Mouse (Mus musculus) heart, embryonic 16.5 days (tissue): ENCODE measurements around the gene Nxn. TPM values are rescaled to one million over a fixed set of nuclear protein-coding genes. Genes with fewer than 3 reads are reported as not detected.
A peak's percentile ranks its signal among the peaks of the same experiment; 100 is the strongest.

Experiments
- ATAC-seq: fragments of 200-750 bp; cut with Nextera tagmentation; replicated peaks from 2 replicates; pipeline ENCODE4 v1.8.0; 2017; ENCODE audit warnings: moderate number of reproducible peaks; ENCODE audit not compliant: insufficient read depth, low FRiP score; ENCODE audit errors: extremely low read depth
- H3K27ac ChIP-seq: fragments of 300-500 bp; sonication (generic); 2 replicates; pipeline ENCODE4 v1.5.1; 2014; ENCODE audit warnings: mild to moderate bottlenecking, low read length, control low read depth, moderate library complexity
- H3K27me3 ChIP-seq: fragments of 300-500 bp; sonication (generic); 2 replicates; pipeline ENCODE4 v1.6.1; 2014; ENCODE audit warnings: low read length, mixed read lengths; ENCODE audit not compliant: control insufficient read depth, insufficient read depth
- H3K36me3 ChIP-seq: fragments of 300-500 bp; sonication (generic); 2 replicates; pipeline ENCODE4 v1.6.1; 2014; ENCODE audit not compliant: control insufficient read depth, insufficient read depth
- H3K4me1 ChIP-seq: fragments of 300-500 bp; sonication (generic); 2 replicates; pipeline ENCODE4 v1.6.1; 2014; ENCODE audit warnings: low read length, mixed read lengths; ENCODE audit not compliant: control insufficient read depth, insufficient read depth
- H3K4me2 ChIP-seq: fragments of 300-500 bp; sonication (generic); 2 replicates; pipeline ENCODE4 v1.6.1; 2014; ENCODE audit warnings: low read depth, mild to moderate bottlenecking, control low read depth, low read length
- H3K4me3 ChIP-seq: fragments of 300-500 bp; sonication (generic); 2 replicates; pipeline ENCODE4 v1.5.1; 2014; ENCODE audit warnings: mild to moderate bottlenecking, control low read depth, low read length
- H3K9ac ChIP-seq: fragments of 300-500 bp; sonication (generic); 2 replicates; pipeline ENCODE4 v1.6.1; 2014; ENCODE audit warnings: low read length, control low read depth
- H3K9me3 ChIP-seq: fragments of 300-500 bp; sonication (generic); replicated peaks from 2 replicates; pipeline ENCODE4 v1.6.1; 2016; ENCODE audit warnings: low read length; ENCODE audit not compliant: control insufficient read depth
- WGBS: fragments of 180-500 bp; shearing (Covaris S2); extraction: QIAGEN DNeasy Blood & Tissue Kit; methylation state at CpG from one replicate; pipeline ENCODE4 v1.1.7; 2014; 5-methylcytosine and 5-hydroxymethylcytosine counted together
- polyA plus RNA-seq: library from polyadenylated mRNA; unstranded; fragments of >200 nt; fragmentation: Nextera tagmentation; extraction: Ambion mirVana; gene quantifications from 2 replicates; pipeline ENCODE4 v1.2.1, GENCODE M21; 2015

The Nxn gene
- polyA plus RNA-seq, 1 experiment from 2014 or later, result 21.2 TPM

DNA sequence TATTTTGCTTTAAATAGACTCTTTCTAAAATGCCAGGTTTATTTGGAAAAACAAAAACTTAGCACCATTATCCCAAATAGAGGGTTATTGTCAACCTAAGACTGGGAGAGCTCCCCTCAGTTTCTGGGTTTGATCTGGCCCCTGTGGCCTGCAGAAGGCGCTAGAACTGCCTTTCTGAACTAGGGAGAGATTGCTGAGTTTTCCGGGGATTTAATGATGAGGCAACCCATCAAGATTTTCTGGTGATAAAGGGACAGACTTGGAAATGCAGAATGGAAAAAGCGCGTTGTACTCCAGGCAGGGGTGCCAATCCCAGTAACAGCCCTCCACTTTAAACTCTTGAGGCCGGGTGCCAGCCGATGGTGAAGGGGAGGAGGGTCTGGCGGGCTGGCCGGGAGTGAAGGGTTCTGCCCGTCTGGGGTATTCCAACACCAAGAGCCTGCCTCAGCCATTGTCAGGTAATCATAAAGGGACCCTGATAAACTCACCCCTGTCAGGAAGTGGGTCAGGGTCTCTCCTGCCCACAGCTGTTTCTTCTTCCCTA is 100.4 kb downstream of the Nxn start:
- Histone ChIP-seq H3K27me3 (no peaks in the 10 kb centered on the region), H3K4me2 (no peak overlapping the region), H3K36me3 (no peaks in the 10 kb centered on the region), H3K9me3 (no peaks in the 10 kb centered on the region), H3K4me3 (no peak overlapping the region), H3K9ac (no peak overlapping the region), H3K27ac (no peak overlapping the region), H3K4me1 (peaks cover 18% of the 10 kb centered on the region)
- ATAC-seq, result no peak
- 50% methylated on average over 9 of the region's 9 CpGs for WGBS

DNA sequence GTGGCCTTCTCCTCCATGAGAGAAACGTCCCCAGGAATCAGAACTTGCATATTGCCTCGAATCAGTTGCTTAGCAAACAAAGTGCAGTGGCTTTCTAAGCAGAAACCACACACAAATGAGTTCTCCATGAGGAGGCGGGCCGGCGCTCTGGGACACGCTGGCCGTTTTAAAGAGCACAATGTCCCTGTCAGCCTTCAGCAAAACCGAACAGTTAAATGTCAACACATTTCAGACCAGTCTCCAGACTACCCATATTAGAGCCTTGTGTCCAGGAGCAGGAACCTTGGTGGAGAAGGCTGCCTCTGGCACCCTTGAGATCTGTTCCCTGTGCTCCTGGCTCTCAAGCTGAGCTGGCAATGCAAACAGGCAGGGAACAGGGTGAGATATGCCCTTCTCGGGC is 101.7 kb downstream of the Nxn start:
- Histone ChIP-seq H3K27ac (no peak overlapping the region), H3K4me1 (peaks cover 29% of the 10 kb centered on the region), H3K4me3 (no peak overlapping the region), H3K9ac (peak overlapping the region; percentile 18; the same call in 1 of the 2 replicates), H3K36me3 (no peaks in the 10 kb centered on the region), H3K27me3 (no peaks in the 10 kb centered on the region), H3K9me3 (no peaks in the 10 kb centered on the region), H3K4me2 (no peak overlapping the region)
- 48% methylated on average over 9 of the region's 9 CpGs for WGBS
- no peak for ATAC-seq

DNA sequence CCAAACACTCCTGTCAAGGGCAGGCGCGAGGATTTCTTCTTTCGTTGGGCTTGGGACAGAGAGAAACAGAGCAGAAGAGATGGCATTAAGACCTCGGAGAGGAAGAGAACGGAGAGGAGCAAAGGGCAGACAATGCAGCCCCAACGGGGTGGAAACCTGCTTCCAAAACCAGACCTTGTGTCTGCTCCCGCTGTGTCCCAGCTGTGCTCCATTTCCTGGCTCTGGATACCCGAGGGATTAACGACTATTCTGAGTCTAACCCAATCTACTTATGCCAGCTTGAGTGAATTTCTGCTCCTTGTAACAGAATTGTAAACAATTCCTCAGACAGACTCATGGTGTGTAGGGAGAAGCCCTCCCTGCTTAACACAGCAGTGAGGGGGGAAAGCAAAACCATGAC is 104.1 kb downstream of the Nxn start:
- Histone ChIP-seq H3K4me1 (peaks cover 37% of the 10 kb centered on the region), H3K27me3 (no peaks in the 10 kb centered on the region), H3K36me3 (no peaks in the 10 kb centered on the region), H3K4me3 (no peak overlapping the region), H3K9me3 (no peaks in the 10 kb centered on the region), H3K27ac (no peak overlapping the region), H3K4me2 (no peak overlapping the region), H3K9ac (no peak overlapping the region)
- 38% methylated on average over 9 of the region's 9 CpGs for WGBS
- no peak for ATAC-seq

DNA sequence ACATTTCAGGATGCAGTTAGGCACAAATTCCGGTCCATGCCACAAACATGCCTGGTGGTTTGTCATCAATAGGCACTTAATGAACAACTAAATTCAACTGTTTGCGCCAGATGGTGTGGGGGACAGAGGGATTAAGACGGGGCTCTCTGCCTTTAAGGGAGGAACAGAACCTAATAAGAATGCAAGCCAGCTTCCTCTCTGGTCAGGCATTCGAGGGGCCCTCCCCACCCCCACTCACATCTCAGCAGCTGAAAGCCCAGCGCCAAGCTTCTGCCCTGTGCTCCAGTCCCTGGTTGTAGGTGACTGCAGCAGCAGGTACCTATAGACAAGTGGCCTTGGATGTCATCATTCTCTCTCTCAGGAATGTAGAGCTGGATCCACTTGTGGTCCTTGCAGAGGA is 104.9 kb downstream of the Nxn start:
- Histone ChIP-seq H3K9me3 (no peaks in the 10 kb centered on the region), H3K4me2 (no peak overlapping the region), H3K4me1 (peaks cover 37% of the 10 kb centered on the region), H3K27me3 (no peaks in the 10 kb centered on the region), H3K9ac (no peak overlapping the region), H3K4me3 (no peak overlapping the region), H3K27ac (no peak overlapping the region), H3K36me3 (no peaks in the 10 kb centered on the region)
- 76% methylated on average over 5 of the region's 5 CpGs for WGBS
- no peak for ATAC-seq

DNA sequence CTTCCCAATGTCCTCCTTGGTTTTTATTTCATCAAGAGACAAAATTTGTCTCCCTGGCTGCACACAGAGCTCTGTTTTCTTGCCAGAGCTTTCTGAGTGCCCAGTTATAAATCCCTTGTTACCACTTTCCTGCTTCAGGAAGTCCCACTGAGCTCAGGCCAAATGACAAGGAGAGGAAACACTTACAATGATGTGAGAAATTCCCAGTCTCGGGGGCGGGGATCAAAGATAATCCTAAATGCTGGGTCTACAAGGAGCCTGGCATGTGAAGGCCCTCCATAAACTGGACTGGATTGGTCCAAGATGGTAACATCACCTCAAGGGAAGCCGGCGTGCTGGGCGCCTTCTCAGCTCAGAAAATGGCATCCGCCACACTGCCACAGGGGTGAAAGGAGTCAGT is 106.1 kb downstream of the Nxn start:
- ATAC-seq, result no peak
- Histone ChIP-seq H3K4me3 (0 out of 2 replicates have a peak overlapping the region, but pooled peaks have one; percentile 1), H3K9me3 (no peaks in the 10 kb centered on the region), H3K4me1 (peaks cover 32% of the 10 kb centered on the region), H3K27me3 (no peaks in the 10 kb centered on the region), H3K36me3 (no peaks in the 10 kb centered on the region), H3K9ac (no peak overlapping the region), H3K4me2 (peak overlapping the region; percentile 17; the same call in 1 of the 2 replicates), H3K27ac (peak overlapping the region; percentile 87)
- WGBS, result 65% methylated on average over 6 of the region's 6 CpGs

DNA sequence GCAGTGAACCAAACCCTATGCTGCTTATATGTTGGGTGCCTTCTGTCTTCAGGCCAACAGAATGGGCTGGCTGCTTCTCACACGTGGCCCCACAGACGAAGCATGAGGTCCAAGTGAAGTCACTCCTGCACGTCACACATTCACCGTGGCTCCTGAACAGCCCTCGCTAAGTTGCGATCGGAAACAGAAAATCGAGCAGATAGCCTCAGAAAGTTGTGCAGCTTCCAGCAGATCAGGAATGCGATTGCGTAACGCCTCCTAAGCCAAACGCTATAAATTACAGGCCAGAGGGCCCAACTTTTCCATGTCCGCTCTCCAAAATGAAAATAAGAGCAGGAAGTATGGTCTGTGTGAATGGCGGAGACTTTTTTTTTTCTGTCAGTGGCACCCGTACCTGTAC is 106.5 kb downstream of the Nxn start:
- no peaks in the 10 kb centered on the region for H3K36me3 ChIP-seq
- peak overlapping the region; percentile 17 for H3K4me2 ChIP-seq
- 42% methylated on average over 15 of the region's 15 CpGs for WGBS
- H3K4me1 ChIP-seq, result peaks cover 32% of the 10 kb centered on the region
- 0 out of 2 replicates have a peak overlapping the region, but pooled peaks have one; percentile 1 for H3K4me3 ChIP-seq
- peak overlapping the region; percentile 87 for H3K27ac ChIP-seq
- H3K9ac ChIP-seq, result no peak overlapping the region
- 0 out of 2 replicates have a peak, but pooled peaks have one; percentile 16 for ATAC-seq
- H3K9me3 ChIP-seq, result no peaks in the 10 kb centered on the region
- no peaks in the 10 kb centered on the region for H3K27me3 ChIP-seq

DNA sequence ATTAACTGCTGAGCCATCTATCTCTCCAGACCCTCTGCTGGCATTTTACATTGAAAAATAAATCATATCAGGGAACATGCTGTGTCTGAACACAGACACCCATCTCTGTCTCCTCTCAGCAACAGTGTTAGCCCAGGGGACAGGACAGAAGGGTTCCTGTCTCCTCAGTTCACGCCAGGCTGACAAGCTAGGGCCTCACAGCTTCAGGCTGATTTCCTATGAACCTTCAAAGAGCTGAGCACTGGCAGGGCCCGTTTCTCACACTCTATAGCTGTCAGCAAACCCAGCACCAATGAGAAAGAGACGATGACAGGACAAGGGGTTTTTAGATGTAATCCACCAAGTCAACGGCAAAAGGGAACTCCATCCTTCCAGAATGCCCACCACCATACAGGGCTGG is 107.0 kb downstream of the Nxn start:
- WGBS, result 34% methylated on average over 4 of the region's 4 CpGs
- H3K36me3 ChIP-seq, result no peaks in the 10 kb centered on the region
- no peak overlapping the region for H3K9ac ChIP-seq
- no peak overlapping the region for H3K4me3 ChIP-seq
- no peak for ATAC-seq
- no peaks in the 10 kb centered on the region for H3K27me3 ChIP-seq
- peak overlapping the region; percentile 87 for H3K27ac ChIP-seq
- H3K9me3 ChIP-seq, result no peaks in the 10 kb centered on the region
- peak overlapping the region; percentile 17 for H3K4me2 ChIP-seq
- H3K4me1 ChIP-seq, result peaks cover 37% of the 10 kb centered on the region

DNA sequence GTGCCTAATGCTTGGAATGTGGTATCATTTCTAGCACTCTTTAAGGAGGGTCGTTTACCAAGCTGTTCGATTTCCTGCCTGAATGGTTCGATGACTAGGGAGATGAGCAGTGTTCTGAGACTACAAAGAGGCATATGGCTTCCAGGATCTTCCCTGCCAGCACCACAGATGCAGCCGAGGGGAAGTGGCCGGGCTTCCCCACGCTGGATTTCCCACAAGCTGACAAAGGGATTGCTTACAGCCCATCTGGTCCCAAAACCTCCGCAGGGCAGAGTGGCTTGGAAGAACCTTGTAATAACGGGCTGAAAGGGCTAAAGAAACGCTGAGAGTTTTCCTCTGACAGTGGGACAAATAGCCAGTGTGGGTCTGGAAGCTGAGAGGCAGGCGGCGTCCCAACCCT is 108.6 kb downstream of the Nxn start:
- H3K4me2 ChIP-seq, result no peak overlapping the region
- H3K4me3 ChIP-seq, result no peak overlapping the region
- peak overlapping the region; percentile 35; the same call in 1 of the 2 replicates for H3K27ac ChIP-seq
- 60% methylated on average over 11 of the region's 11 CpGs for WGBS
- no peaks in the 10 kb centered on the region for H3K27me3 ChIP-seq
- no peaks in the 10 kb centered on the region for H3K9me3 ChIP-seq
- H3K4me1 ChIP-seq, result peaks cover 46% of the 10 kb centered on the region
- ATAC-seq, result no peak
- no peaks in the 10 kb centered on the region for H3K36me3 ChIP-seq
- 0 out of 2 replicates have a peak overlapping the region, but pooled peaks have one; percentile 20 for H3K9ac ChIP-seq

DNA sequence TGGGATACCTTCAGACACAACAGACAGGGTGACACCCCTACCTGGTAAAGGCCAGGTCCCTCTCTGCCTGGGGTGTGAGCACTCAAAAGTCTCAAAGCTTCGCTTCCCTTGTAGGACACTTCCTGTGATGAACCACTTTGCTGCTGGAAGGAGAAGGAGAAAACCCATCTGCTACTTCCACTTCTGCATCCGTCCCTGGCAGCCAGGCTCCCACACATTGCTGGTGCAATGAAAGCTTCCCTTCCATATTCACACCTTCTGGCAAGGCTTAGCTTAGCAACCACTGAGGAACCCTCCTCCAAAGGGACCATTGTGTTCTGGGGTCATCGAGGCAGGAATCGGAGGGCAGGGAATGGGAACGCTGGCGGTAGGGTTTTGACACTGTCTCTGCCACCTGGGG is 110.3 kb downstream of the Nxn start:
- 87% methylated on average over 6 of the region's 6 CpGs for WGBS
- no peak overlapping the region for H3K4me2 ChIP-seq
- H3K9me3 ChIP-seq, result no peaks in the 10 kb centered on the region
- no peak overlapping the region for H3K9ac ChIP-seq
- no peak for ATAC-seq
- H3K36me3 ChIP-seq, result no peaks in the 10 kb centered on the region
- H3K4me1 ChIP-seq, result peaks cover 39% of the 10 kb centered on the region
- H3K27ac ChIP-seq, result no peak overlapping the region
- no peaks in the 10 kb centered on the region for H3K27me3 ChIP-seq
- no peak overlapping the region for H3K4me3 ChIP-seq
